Mouse (Mus musculus): Measurements from ENCODE around the gene Pik3ap1.

Pik3ap1 gene

DNA sequence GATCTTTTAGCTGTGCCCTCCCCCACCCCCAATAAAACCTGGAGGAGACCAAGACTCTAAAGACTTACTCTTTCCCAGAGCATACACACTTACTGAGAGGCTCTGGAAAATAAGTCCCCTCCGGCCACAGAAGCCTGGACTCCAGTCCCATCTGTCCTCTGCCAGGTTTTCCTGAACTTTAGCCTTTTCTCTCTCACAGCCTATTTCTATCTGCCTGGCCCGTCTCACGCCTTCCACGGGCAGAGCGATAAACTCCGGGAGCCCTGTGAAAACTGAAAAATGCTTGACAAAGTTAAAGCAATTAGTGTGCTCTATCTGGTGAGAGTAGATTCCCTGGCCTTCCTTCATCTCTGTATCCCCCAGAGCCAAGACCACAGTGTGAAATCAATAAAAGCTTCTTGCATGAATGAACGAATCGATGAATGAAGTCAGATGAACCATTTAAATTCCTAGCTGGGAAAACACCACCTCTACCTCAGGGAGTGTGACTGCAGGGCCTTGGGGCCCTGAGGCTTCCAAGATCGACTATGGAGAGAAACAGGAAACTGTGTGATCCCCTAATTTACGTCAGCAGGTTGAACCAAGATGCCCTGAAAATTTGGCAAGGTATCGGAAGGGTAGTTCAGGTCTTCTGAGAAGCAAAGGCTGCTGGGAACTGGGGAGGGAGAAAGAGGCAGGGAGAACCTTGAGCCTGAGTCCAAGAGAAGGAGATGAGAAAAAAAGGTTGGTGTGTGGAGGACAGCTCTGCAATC, 38.6 kb downstream of the Pik3ap1 start:
- Histone ChIP-seq H3K9me3 (ENCODE audit: low read length) (peaks cover 35% of the 10 kb centered on the region), H3K4me1 (replicated peaks; ENCODE audit: low read depth, low read length) (no peaks in the 10 kb centered on the region), H3K27me3 (ENCODE audit: insufficient read depth, low read length) (peaks cover 5% of the 10 kb centered on the region; the same call in 1 of the 2 replicates), H3K36me3 (ENCODE audit: insufficient read depth, low read length) (no peaks in the 10 kb centered on the region), H3K4me3 (replicated peaks; ENCODE audit: low read length) (no peak overlapping the region)
- TF ChIP-seq NANOG (IDR thresholded peaks at IDR 0.05; ENCODE audit: borderline replicate concordance, low read length) (no peak), CTCF (conservative IDR thresholded peaks at IDR 0.05; ENCODE audit: low read length) (no peak), POU5F1 (IDR thresholded peaks at IDR 0.05; ENCODE audit: borderline replicate concordance, low read length) (no peak)

DNA sequence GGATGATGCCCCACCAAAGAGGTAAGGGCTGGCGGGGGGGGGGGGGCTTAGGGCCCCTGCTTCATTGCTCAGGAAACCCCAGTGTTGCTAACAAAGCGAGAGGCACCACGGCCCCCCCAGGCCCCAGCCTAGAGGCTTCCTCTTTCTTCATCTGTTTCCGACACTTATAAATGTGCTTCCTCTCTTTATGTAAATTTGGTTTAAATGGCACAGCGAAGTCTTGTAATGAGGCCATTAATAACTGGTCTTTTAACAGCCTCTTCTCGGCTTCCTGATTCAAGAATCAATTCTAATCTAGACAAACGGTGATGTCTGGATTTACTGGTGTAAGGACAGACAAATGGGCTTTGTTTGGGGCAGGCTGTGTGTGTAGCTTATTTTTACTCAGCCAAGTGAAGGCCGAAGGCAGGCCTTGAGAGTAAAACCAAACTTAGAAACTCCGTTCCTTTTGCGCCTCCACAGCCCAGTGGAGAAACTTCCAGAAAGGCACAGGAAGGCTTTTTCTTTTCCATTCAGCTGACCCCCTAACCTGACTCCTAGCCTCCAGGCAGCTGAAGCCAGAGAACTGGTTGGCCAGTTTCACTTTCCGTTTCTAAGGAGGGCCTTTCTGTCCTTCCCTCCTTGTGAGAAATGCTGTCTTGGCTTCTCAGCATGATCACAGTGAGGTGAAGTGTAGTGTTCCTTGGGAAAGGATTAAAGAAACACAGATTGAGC, 39.7 kb downstream of the Pik3ap1 start:
- peaks cover 5% of the 10 kb centered on the region; the same call in 1 of the 2 replicates for H3K27me3 ChIP-seq (ENCODE audit: insufficient read depth, low read length)
- peaks cover 25% of the 10 kb centered on the region for H3K9me3 ChIP-seq (ENCODE audit: low read length)
- H3K4me1 ChIP-seq (replicated peaks; ENCODE audit: low read depth, low read length): no peaks in the 10 kb centered on the region
- TF ChIP-seq NANOG (IDR thresholded peaks at IDR 0.05; ENCODE audit: borderline replicate concordance, low read length) (no peak), CTCF (conservative IDR thresholded peaks at IDR 0.05; ENCODE audit: low read length) (no peak), POU5F1 (IDR thresholded peaks at IDR 0.05; ENCODE audit: borderline replicate concordance, low read length) (no peak)
- H3K4me3 ChIP-seq (replicated peaks; ENCODE audit: low read length): no peak overlapping the region
- no peaks in the 10 kb centered on the region for H3K36me3 ChIP-seq (ENCODE audit: insufficient read depth, low read length)

DNA sequence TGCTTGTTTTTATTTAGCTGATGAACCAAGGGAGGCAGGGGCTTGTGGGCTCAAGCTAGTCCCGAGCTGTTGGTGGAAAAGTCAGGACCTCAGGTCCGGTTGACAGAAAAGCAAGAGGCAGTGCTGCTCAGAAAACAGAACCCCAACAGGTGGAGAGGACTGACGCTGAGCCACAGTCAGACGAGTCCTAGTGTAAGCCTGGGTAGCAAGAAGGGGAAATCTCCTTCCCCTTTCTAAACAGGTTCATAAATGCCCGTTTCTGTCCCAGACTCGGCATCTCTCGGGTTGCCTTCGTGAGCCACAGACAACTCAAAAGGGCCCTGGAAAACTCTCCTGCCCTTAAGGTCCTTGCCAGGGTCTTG, 40.3 kb downstream of the Pik3ap1 start:
- Histone ChIP-seq H3K4me3 (replicated peaks; ENCODE audit: low read length) (no peak overlapping the region), H3K9me3 (ENCODE audit: low read length) (peaks cover 20% of the 10 kb centered on the region), H3K27me3 (ENCODE audit: insufficient read depth, low read length) (peaks cover 5% of the 10 kb centered on the region; the same call in 1 of the 2 replicates), H3K36me3 (ENCODE audit: insufficient read depth, low read length) (no peaks in the 10 kb centered on the region), H3K4me1 (replicated peaks; ENCODE audit: low read depth, low read length) (no peaks in the 10 kb centered on the region)
- TF ChIP-seq POU5F1 (IDR thresholded peaks at IDR 0.05; ENCODE audit: borderline replicate concordance, low read length) (no peak), NANOG (IDR thresholded peaks at IDR 0.05; ENCODE audit: borderline replicate concordance, low read length) (no peak), CTCF (conservative IDR thresholded peaks at IDR 0.05; ENCODE audit: low read length) (no peak)

DNA sequence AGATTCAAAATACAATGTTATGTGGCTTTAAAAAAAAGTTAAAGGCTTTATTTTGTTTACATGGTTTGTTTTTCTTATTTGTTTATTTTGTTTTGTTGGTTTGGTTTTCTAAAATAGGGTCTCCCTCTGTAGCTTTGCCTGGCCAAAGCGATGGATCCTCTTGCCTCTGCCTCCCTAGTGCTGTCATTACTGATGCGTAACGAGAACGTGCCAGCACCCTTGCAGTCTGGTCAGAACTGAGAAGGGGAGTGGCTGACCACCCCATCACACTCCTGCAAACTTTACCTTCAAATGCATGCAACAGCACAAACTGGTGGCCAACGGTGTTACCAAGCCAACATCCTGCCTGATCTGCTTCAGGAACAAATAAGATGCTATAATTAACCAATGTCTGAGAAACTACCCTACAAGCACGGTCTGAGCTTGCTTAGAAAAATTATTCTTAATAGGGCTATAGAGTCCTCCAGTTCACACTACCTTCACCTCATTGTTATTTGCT, 42.3 kb downstream of the Pik3ap1 start:
- no peak overlapping the region for H3K4me3 ChIP-seq (replicated peaks; ENCODE audit: low read length)
- TF ChIP-seq POU5F1 (IDR thresholded peaks at IDR 0.05; ENCODE audit: borderline replicate concordance, low read length) (no peak), NANOG (IDR thresholded peaks at IDR 0.05; ENCODE audit: borderline replicate concordance, low read length) (no peak), CTCF (conservative IDR thresholded peaks at IDR 0.05; ENCODE audit: low read length) (no peak)
- peaks cover 5% of the 10 kb centered on the region; the same call in 1 of the 2 replicates for H3K4me1 ChIP-seq (replicated peaks; ENCODE audit: low read depth, low read length)
- H3K9me3 ChIP-seq (ENCODE audit: low read length): peaks cover 19% of the 10 kb centered on the region
- peaks cover 5% of the 10 kb centered on the region; the same call in 1 of the 2 replicates for H3K27me3 ChIP-seq (ENCODE audit: insufficient read depth, low read length)
- no peaks in the 10 kb centered on the region for H3K36me3 ChIP-seq (ENCODE audit: insufficient read depth, low read length)

DNA sequence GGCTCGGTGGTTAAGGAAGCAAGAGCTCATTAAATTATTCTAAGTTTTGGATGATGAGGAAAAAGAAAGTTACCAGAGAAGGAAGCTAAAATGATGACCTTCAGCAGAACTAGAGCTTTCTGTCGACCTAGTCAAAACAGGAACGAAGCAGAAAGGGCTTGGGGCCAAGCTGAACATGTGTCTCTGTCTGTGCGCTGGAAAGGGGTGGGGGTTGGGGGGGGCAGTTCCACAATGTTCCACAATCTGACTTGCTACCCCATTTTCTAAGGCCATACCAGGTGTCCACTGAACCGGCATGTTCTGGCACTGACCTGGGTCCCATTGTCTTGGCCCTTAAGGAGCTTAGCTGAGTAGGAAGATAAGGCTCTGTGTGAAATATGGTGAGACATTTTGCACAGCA, 43.2 kb downstream of the Pik3ap1 start:
- Histone ChIP-seq H3K27me3 (ENCODE audit: insufficient read depth, low read length) (peaks cover 4% of the 10 kb centered on the region; the same call in 1 of the 2 replicates), H3K36me3 (ENCODE audit: insufficient read depth, low read length) (no peaks in the 10 kb centered on the region), H3K9me3 (ENCODE audit: low read length) (peaks cover 19% of the 10 kb centered on the region), H3K4me1 (replicated peaks; ENCODE audit: low read depth, low read length) (peaks cover 5% of the 10 kb centered on the region; the same call in 1 of the 2 replicates), H3K4me3 (replicated peaks; ENCODE audit: low read length) (no peak overlapping the region)
- TF ChIP-seq POU5F1 (IDR thresholded peaks at IDR 0.05; ENCODE audit: borderline replicate concordance, low read length): no peak
- no peak for TF ChIP-seq NANOG (IDR thresholded peaks at IDR 0.05; ENCODE audit: borderline replicate concordance, low read length)
- TF ChIP-seq CTCF (conservative IDR thresholded peaks at IDR 0.05; ENCODE audit: low read length): no peak

DNA sequence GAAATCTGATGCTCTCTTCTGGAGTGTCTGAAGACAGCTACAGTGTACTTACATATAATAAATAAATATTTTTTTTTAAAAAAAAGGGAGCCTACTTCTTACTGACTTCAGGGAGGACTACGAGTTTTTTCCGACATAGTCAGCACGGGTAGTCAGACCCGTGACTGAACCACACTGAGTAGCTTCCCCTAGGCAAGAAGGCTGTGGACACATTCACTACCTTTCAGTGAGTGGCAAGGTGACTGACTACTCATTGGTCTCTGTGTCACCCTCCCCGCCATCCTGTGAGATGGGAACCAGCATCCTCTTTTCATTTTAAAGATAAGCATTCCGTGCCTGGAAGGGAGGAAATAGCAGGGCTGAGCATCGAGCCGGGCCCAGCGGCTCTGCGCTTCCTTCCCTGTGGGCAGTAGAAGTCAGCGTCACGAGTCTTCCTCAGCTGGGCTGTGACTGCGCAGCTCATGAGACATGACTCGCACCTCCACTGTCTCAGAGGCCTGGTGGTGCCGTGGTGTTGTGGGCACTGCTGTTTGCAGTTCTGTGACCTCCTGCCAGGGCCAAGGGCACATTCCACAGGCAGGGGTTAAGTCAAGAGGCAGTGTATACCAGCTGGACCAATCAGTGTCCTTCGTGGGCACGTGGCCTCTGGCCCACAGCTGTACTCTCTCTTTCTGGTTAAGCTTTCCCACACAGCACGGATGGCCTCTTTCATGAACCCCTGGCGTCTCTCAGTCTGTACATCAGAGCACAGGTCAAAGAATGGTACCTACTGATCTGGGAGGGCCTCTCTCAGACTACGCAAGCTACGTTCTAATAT, 45.7 kb downstream of the Pik3ap1 start:
- Histone ChIP-seq H3K36me3 (ENCODE audit: insufficient read depth, low read length) (no peaks in the 10 kb centered on the region), H3K9me3 (ENCODE audit: low read length) (peaks cover 19% of the 10 kb centered on the region), H3K27me3 (ENCODE audit: insufficient read depth, low read length) (peaks cover 4% of the 10 kb centered on the region; the same call in 1 of the 2 replicates), H3K4me1 (replicated peaks; ENCODE audit: low read depth, low read length) (peaks cover 5% of the 10 kb centered on the region; the same call in 1 of the 2 replicates), H3K4me3 (replicated peaks; ENCODE audit: low read length) (no peak overlapping the region)
- TF ChIP-seq NANOG (IDR thresholded peaks at IDR 0.05; ENCODE audit: borderline replicate concordance, low read length): no peak
- TF ChIP-seq POU5F1 (IDR thresholded peaks at IDR 0.05; ENCODE audit: borderline replicate concordance, low read length): no peak
- no peak for TF ChIP-seq CTCF (conservative IDR thresholded peaks at IDR 0.05; ENCODE audit: low read length)

DNA sequence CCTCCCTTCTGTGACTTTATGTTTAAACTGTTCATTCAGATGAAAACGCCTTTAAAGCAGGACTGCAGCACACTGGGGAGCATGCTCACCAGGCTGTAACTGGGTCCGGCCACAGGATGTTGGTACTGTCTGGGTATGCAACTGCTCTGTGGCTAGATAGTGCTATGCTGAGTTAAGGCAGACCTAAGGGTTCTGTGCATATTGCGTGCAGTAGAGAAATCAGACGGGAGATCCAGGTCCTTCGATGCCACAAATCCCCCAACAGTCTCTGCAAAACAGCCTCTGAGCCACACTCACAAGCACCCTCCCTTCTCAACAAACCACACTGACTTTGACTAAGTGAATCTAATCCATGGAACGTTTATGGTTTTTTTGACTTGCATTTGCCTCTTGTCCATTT, 46.5 kb downstream of the Pik3ap1 start:
- peaks cover 5% of the 10 kb centered on the region; the same call in 1 of the 2 replicates for H3K4me1 ChIP-seq (replicated peaks; ENCODE audit: low read depth, low read length)
- no peak overlapping the region for H3K4me3 ChIP-seq (replicated peaks; ENCODE audit: low read length)
- H3K27me3 ChIP-seq (ENCODE audit: insufficient read depth, low read length): 0 out of 2 replicates have a peak, but pooled peaks cover 5% of the 10 kb centered on the region

More for the DNA sequence above, 46.5 kb downstream of the Pik3ap1 start:
- H3K36me3 ChIP-seq (ENCODE audit: insufficient read depth, low read length): no peaks in the 10 kb centered on the region
- peaks cover 18% of the 10 kb centered on the region for H3K9me3 ChIP-seq (ENCODE audit: low read length)
- TF ChIP-seq NANOG (IDR thresholded peaks at IDR 0.05; ENCODE audit: borderline replicate concordance, low read length): no peak
- TF ChIP-seq POU5F1 (IDR thresholded peaks at IDR 0.05; ENCODE audit: borderline replicate concordance, low read length): no peak
- TF ChIP-seq CTCF (conservative IDR thresholded peaks at IDR 0.05; ENCODE audit: low read length): no peak
